Mouse (Mus musculus) small intestine, adult 2 months (tissue): ENCODE results near the gene Pex7. TPM values are rescaled to one million over a fixed set of nuclear protein-coding genes. Genes with fewer than 3 reads are reported as not detected.

Experiments
- H3K27ac ChIP-seq: fragments of 200-500 bp; 2 replicates; pipeline ENCODE4 v1.5.1; 2012; ENCODE audit warnings: low read depth, low read length, control low read depth, inconsistent platforms; ENCODE audit not compliant: insufficient read depth
- H3K27me3 ChIP-seq: fragments of 200-500 bp; 2 replicates; pipeline ENCODE4 v1.6.1; 2012; ENCODE audit warnings: mild to moderate bottlenecking, moderate library complexity, low read length, inconsistent platforms; ENCODE audit not compliant: control insufficient read depth, insufficient read depth
- H3K36me3 ChIP-seq: fragments of 200-500 bp; 2 replicates; pipeline ENCODE4 v1.6.1; 2012; ENCODE audit warnings: mild to moderate bottlenecking, low read length, control low read depth, inconsistent platforms; ENCODE audit not compliant: control insufficient read depth, insufficient read depth
- H3K4me1 ChIP-seq: fragments of 200-500 bp; 2 replicates; pipeline ENCODE4 v1.6.1; 2012; ENCODE audit warnings: low read length, inconsistent platforms, mixed read lengths; ENCODE audit not compliant: control insufficient read depth, insufficient read depth, insufficient read length
- H3K4me3 ChIP-seq: fragments of 200-500 bp; 2 replicates; pipeline ENCODE4 v1.5.1; 2012; ENCODE audit warnings: low read depth, mild to moderate bottlenecking, control low read depth, inconsistent platforms, low read length, moderate library complexity
- CTCF ChIP-seq: fragments of 200-500 bp; IDR thresholded peaks from 2 replicates; pipeline ENCODE4 v1.5.1; 2012; ENCODE audit warnings: low read depth, mild to moderate bottlenecking, control low read depth, inconsistent platforms, low read length, moderate library complexity, mixed read lengths; ENCODE audit not compliant: insufficient replicate concordance, insufficient read length; ENCODE audit errors: extremely low read depth
- POLR2A ChIP-seq: fragments of 200-500 bp; IDR thresholded peaks from 2 replicates; pipeline ENCODE4 v1.6.1; 2012; ENCODE audit warnings: low read depth, mild to moderate bottlenecking, control low read depth, inconsistent platforms, low read length, moderate library complexity
- WGBS: fragments of 180-500 bp; shearing (Covaris S2); methylation state at CpG from one replicate; pipeline ENCODE4 v1.1.7; 2018; 5-methylcytosine and 5-hydroxymethylcytosine counted together
- polyA plus RNA-seq: library from polyadenylated mRNA; depleted of rRNA; stranded (reverse); fragments of >200 nt; gene quantifications from 2 replicates; pipeline ENCODE4 v1.2.3, GENCODE M21; 2012; rRNA removed

The Pex7 gene
- polyA plus RNA-seq, 1 experiment, result 26.1 TPM

DNA sequence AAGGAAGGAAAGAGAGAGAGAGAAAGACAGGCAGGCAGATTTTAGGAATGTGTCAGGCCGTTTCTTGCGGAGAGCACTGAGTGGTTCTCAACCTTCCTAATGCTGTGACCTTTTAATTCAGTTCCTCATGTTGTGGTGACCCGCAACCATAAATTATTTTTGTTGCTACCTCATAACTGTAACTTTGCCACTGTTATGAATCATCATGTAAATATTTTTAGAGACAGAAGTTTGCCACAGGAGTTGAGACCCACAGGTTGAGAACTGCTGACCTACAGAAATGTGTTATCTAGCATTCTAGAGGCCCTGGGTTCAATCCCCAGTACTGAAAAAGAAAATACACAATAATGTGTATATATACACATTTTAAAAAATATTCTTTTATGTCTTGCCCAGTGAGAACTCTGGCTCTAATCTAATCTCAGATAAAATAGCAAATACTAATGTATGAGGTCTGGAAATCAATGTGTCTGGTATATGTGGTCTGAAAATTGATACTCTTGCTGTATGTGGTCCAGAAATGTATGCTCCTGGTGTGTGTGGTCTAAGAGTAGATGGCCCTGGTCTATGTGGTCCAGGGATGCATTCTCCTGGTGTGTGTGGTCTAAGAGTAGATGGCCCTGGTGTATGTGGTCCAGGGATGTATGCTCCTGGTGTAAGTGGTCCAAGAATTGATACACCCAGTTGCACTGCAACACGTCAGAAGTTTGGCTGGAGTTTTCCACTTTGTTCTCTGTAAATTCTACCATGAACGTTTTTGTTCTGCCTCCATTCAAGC is 76.2 kb downstream of the Pex7 start:
- WGBS, result 70% methylated on average over 5 of the region's 5 CpGs
- Histone ChIP-seq H3K27me3 (no peaks in the 10 kb centered on the region), H3K4me1 (no peaks in the 10 kb centered on the region), H3K36me3 (no peaks in the 10 kb centered on the region), H3K4me3 (no peak overlapping the region), H3K27ac (no peak overlapping the region)
- no peak for TF ChIP-seq POLR2A
- no peak for TF ChIP-seq CTCF

DNA sequence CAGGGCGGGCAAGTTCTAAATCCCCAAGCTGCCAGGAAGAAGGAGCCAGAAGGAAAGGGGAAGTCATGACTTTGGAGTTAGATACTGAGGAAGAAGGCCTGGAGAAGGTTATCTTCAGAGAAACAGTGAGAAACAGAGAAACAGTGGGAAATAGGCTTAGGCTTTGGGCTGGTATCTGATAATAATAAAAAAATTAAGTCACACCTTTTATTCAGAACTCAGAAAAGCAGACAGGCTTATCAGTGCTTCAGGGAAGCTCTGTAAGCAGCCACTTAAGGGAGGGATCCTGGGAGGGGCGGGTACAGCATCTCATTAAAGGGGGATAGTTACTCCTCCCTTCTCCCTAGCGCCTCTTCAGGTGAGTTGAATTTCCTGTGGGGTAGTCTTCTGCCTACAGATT is 86.5 kb downstream of the Pex7 start:
- Histone ChIP-seq H3K27ac (no peak overlapping the region), H3K36me3 (no peaks in the 10 kb centered on the region), H3K4me3 (no peak overlapping the region), H3K27me3 (no peaks in the 10 kb centered on the region), H3K4me1 (no peaks in the 10 kb centered on the region)
- 55% methylated on average over 3 of the region's 3 CpGs for WGBS
- TF ChIP-seq CTCF (no peak), POLR2A (no peak)

DNA sequence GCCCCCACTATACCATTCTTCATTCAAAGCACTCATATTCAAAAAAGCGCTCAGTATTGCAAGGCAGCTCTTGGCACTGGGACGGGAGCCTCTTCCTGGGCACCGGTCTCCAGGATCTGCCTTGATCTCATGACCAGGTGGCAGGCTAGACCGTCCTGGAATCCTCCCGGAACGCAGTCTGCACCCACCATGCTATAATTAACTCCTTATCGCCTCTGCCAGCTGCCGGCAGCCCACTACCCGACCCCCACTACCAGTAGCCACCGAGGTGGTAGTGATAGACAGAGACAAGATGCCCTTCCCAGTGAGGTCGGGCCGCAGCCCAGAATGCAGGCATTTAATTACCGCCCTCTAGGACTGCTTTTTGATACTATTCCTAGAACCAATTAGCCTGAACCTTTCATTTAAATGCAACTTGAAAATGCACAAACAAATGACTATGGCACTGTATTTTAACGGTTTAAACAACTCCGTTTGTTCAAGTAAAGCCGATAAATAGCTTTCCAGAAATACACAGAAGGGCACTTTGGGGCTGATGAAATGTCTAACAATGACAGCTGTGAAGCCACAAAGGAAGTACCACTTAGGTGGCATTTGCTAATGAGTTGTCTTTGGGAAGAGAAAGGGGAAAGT is 88.7 kb downstream of the Pex7 start:
- H3K36me3 ChIP-seq, result no peaks in the 10 kb centered on the region
- no peak overlapping the region for H3K27ac ChIP-seq
- H3K4me3 ChIP-seq, result no peak overlapping the region
- 55% methylated on average over 16 of the region's 16 CpGs for WGBS
- TF ChIP-seq CTCF (no peak), POLR2A (no peak)
- H3K27me3 ChIP-seq, result no peaks in the 10 kb centered on the region
- H3K4me1 ChIP-seq, result no peaks in the 10 kb centered on the region

DNA sequence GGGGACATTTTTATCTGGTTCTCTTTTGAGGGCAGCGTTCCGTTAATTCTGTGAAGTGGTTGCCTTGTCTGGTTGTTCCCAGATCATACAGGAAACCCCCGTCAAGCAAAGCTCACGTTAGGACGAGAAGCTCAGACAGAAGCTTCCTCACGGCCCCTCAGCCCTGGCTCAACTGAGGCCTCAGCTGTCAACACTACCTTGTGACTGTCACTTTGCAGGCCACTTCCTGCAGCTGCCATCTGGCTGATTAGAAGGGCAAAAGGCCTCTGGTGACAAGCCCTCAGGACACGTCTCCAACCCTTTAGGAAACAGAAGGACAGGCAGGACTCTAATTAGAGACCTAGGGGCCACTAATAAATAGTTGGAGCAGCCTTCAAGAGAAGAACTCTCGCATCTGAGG is 92.1 kb downstream of the Pex7 start:
- 40% methylated on average over 8 of the region's 8 CpGs for WGBS
- H3K4me3 ChIP-seq, result no peak overlapping the region
- no peaks in the 10 kb centered on the region for H3K27me3 ChIP-seq
- no peaks in the 10 kb centered on the region for H3K4me1 ChIP-seq
- TF ChIP-seq CTCF (no peak), POLR2A (no peak)
- H3K36me3 ChIP-seq, result no peaks in the 10 kb centered on the region
- H3K27ac ChIP-seq, result no peak overlapping the region

DNA sequence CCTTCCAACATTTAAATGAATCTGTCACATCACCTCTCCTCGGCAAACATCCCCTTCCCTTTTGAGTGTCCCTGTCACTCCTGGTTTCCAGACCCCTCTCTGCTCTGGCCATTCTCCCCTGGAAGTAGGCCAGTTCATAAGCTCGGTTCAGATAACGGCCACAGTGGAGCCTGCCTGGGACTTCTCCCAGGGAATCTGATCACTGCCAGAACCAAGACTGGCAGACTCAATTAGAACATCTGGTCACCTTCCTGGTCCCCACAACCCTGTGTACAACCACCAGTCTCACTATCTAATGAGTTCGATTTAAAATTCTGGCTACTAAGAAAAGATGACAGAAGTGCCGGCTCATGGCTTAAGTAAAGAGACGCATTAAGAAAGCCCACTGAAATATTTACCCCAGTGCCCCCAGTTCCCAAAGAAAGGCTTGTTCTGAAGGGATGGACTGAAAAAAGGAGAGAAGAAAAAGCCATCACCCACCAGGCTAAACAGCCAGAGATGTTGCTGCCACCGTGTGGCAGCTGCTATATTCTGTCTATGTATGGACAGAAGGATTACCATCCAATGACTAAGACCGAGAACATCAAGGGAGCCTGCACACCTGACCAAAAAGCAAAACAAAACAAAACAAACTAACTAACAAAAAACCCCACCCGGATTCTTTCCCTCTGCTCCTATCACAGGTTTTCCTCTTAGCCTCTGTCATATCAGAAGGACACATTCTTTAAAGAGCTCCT is 95.9 kb downstream of the Pex7 start:
- H3K4me3 ChIP-seq, result no peak overlapping the region

DNA sequence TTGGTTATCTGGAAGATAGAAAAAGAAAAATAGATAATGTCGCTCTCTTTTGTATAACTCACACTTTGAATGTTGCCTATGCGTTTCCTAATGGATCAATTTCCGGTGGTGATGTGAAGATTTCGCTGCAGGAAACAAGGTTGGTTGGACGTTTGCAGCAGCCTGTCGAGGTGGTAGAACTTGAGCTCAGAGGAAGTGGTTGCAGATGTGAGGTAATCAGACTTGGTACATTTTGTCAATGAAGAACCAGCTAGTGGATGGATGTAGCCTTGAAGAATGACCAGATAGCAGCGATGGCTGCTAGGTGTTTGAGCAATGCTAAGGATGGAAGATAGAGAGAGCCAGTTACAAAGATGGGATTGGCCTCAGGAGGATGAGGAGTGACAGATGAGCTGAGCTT is 102.7 kb downstream of the Pex7 start:
- no peak for TF ChIP-seq CTCF
- no peak for TF ChIP-seq POLR2A
- Histone ChIP-seq H3K27me3 (no peaks in the 10 kb centered on the region), H3K4me1 (no peaks in the 10 kb centered on the region), H3K27ac (no peak overlapping the region), H3K4me3 (no peak overlapping the region), H3K36me3 (no peaks in the 10 kb centered on the region)
- WGBS, result 79% methylated on average over 7 of the region's 7 CpGs

More for the DNA sequence above, 95.9 kb downstream of the Pex7 start:
- no peaks in the 10 kb centered on the region for H3K4me1 ChIP-seq
- H3K27ac ChIP-seq, result no peak overlapping the region
- H3K27me3 ChIP-seq, result no peaks in the 10 kb centered on the region
- TF ChIP-seq POLR2A (no peak), CTCF (no peak)
- H3K36me3 ChIP-seq, result no peaks in the 10 kb centered on the region
- 56% methylated on average over 9 of the region's 9 CpGs for WGBS

Other genes with a start within 250 kb of the Pex7 start
- not detected in 2 replicates for gene Il20ra, start 195.1 kb downstream of the Pex7 start, polyA plus RNA-seq
- 0.94 and 1.0 TPM in 2 replicates for gene Slc35d3, start 56.2 kb downstream of the Pex7 start, polyA plus RNA-seq
- 1.6 and 2.2 TPM in 2 replicates for gene Map3k5, start 26.8 kb upstream of the Pex7 start, polyA plus RNA-seq
- 25.4 and 40.8 TPM in 2 replicates for gene Map7, start 240.8 kb upstream of the Pex7 start, polyA plus RNA-seq